Mouse (Mus musculus): ENCODE measurements around the gene Minos1. TPM values are rescaled to one million over a fixed set of nuclear protein-coding genes. Genes with fewer than 3 reads are reported as not detected.

Gene Minos1
- polyA plus RNA-seq, 1 experiment from 2014 or later: 419 TPM

DNA sequence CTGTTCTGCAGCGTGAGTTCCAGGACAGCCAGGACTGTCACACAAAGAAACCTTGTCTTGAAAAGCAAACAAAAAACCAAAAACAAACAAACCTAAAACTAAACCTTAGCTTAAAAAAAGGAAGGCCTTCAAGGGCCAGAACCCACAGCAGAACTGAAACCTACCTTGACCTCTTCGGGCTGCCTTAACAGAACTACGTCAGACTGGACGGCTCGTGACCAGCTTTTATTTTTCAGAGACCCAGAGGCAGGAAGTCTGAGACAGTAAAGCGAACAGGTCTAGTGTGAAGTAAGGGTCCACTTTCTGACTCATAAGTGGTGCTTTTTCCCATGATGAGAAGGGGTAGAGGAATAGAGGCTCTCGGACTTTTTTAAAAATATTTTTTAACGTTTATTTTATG, 35.3 kb upstream of the Minos1 start:
- no peak for ATAC-seq
- H3K4me1 ChIP-seq (replicated peaks): no peaks in the 10 kb centered on the region
- no peak overlapping the region for H3K4me3 ChIP-seq (replicated peaks)
- H3K36me3 ChIP-seq: no peaks in the 10 kb centered on the region
- no peaks in the 10 kb centered on the region for H3K27me3 ChIP-seq
- no peak overlapping the region for H3K4me2 ChIP-seq (replicated peaks)
- WGBS: 87% methylated on average over 8 of the region's 8 CpGs
- H3K9me3 ChIP-seq: no peaks in the 10 kb centered on the region
- H3K27ac ChIP-seq: no peak overlapping the region
- no peak overlapping the region for H3K9ac ChIP-seq (replicated peaks)

DNA sequence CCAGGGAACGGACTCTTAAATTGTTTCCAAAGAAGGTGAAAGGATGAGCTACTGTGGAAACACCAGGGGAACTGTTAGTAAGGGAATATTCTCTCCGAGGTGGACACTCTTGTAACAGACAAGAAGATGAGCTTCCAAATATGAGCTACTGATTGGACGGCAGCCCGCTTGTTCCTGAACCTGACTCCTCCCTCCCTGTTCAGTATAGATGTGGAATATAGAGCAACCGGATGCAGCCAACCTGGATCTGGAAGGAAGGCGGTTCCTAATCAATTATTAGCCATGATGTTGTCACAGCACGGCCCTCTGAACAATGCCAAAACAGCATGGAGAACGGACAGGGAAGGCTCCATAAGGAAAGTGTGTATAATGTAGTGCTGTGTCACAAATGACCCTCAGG, 34.3 kb upstream of the Minos1 start:
- Histone ChIP-seq H3K9ac (replicated peaks) (no peak overlapping the region), H3K27ac (no peak overlapping the region), H3K4me2 (replicated peaks) (no peak overlapping the region), H3K4me1 (replicated peaks) (no peaks in the 10 kb centered on the region), H3K27me3 (no peaks in the 10 kb centered on the region), H3K36me3 (no peaks in the 10 kb centered on the region), H3K9me3 (no peaks in the 10 kb centered on the region), H3K4me3 (replicated peaks) (no peak overlapping the region)
- no peak for ATAC-seq
- WGBS: 90% methylated on average over 8 of the region's 8 CpGs

- Histone ChIP-seq H3K36me3 (no peaks in the 10 kb centered on the region), H3K4me3 (replicated peaks) (no peak overlapping the region), H3K4me2 (replicated peaks) (no peak overlapping the region), H3K9ac (replicated peaks) (no peak overlapping the region), H3K9me3 (no peaks in the 10 kb centered on the region), H3K27me3 (no peaks in the 10 kb centered on the region), H3K4me1 (replicated peaks) (no peaks in the 10 kb centered on the region), H3K27ac (no peak overlapping the region)
- WGBS: 88% methylated on average over 6 of the region's 6 CpGs
- no peak for ATAC-seq
Measured at GRCm38 (mm10) chr4:139164082-139164481, 33.2 kb upstream of the Minos1 start.

DNA sequence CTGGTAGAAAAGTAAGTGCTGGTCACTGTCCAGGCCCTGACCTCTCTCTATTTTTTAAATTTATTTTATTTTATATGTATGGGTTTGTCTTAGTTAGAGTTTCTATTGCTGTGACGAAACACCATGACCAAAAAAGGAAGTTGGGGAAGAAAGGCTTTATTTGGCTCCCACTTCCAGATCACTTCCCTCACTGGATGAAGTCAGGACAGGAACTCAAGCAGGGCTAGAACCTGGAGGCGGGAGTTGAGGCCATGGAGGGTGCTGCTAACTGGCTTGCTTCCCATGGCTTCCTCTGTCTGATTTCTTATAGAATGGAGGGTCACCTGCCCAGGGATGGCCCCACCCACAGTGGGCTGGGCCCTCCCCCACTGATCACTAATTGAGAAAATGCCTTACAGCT, 30.2 kb upstream of the Minos1 start:
- 71% methylated on average over 2 of the region's 2 CpGs for WGBS
- H3K9me3 ChIP-seq: no peaks in the 10 kb centered on the region
- H3K4me2 ChIP-seq (replicated peaks): no peak overlapping the region
- no peak overlapping the region for H3K9ac ChIP-seq (replicated peaks)
- H3K36me3 ChIP-seq: no peaks in the 10 kb centered on the region
- no peak overlapping the region for H3K27ac ChIP-seq
- no peaks in the 10 kb centered on the region for H3K27me3 ChIP-seq
- no peaks in the 10 kb centered on the region for H3K4me1 ChIP-seq (replicated peaks)
- no peak overlapping the region for H3K4me3 ChIP-seq (replicated peaks)
- ATAC-seq: no peak

GRCm38 (mm10) chr4:139158350-139158749, 27.4 kb upstream of the Minos1 start:
- no peak for ATAC-seq
- Histone ChIP-seq H3K4me3 (replicated peaks) (no peak overlapping the region), H3K9ac (replicated peaks) (no peak overlapping the region), H3K27ac (no peak overlapping the region), H3K36me3 (no peaks in the 10 kb centered on the region), H3K9me3 (no peaks in the 10 kb centered on the region), H3K4me1 (replicated peaks) (no peaks in the 10 kb centered on the region), H3K4me2 (replicated peaks) (no peak overlapping the region), H3K27me3 (no peaks in the 10 kb centered on the region)
- 91% methylated on average over 14 of the region's 14 CpGs for WGBS

DNA sequence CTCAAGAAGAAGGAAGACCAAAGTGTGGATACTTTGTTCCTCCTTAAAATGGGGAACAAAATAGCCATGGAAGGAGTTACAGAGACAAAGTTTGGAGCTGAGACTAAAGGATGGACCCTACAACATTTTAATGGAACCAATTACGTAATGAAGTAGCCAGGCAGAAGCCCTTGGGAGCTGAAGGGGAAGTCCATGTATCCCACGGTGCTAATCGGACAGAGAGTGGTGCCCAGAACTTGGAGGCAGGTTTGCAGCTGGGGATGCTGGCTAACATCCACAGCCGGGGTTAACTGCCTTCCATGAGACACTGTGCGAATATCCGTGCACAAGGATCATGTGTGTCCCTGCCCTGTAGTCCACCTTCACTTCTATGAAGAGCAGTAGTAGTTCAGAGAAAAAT, 25.6 kb upstream of the Minos1 start:
- no peak overlapping the region for H3K4me3 ChIP-seq (replicated peaks)
- no peak overlapping the region for H3K27ac ChIP-seq
- no peak overlapping the region for H3K4me2 ChIP-seq (replicated peaks)
- H3K9me3 ChIP-seq: no peaks in the 10 kb centered on the region
- H3K4me1 ChIP-seq (replicated peaks): no peaks in the 10 kb centered on the region
- no peak for ATAC-seq
- no peak overlapping the region for H3K9ac ChIP-seq (replicated peaks)
- no peaks in the 10 kb centered on the region for H3K27me3 ChIP-seq
- 84% methylated on average over 6 of the region's 6 CpGs for WGBS
- no peaks in the 10 kb centered on the region for H3K36me3 ChIP-seq

GRCm38 (mm10) chr4:139154576-139155307, 23.8 kb upstream of the Minos1 start:
- no peaks in the 10 kb centered on the region for H3K4me1 ChIP-seq (replicated peaks)
- no peak for ATAC-seq
- no peak overlapping the region for H3K9ac ChIP-seq (replicated peaks)
- no peak overlapping the region for H3K4me2 ChIP-seq (replicated peaks)
- no peaks in the 10 kb centered on the region for H3K27me3 ChIP-seq
- no peak overlapping the region for H3K4me3 ChIP-seq (replicated peaks)
- no peaks in the 10 kb centered on the region for H3K36me3 ChIP-seq
- peaks cover 2% of the 10 kb centered on the region; the same call in 1 of the 2 replicates for H3K9me3 ChIP-seq
- no peak overlapping the region for H3K27ac ChIP-seq
- 83% methylated on average over 20 of the region's 20 CpGs for WGBS

DNA sequence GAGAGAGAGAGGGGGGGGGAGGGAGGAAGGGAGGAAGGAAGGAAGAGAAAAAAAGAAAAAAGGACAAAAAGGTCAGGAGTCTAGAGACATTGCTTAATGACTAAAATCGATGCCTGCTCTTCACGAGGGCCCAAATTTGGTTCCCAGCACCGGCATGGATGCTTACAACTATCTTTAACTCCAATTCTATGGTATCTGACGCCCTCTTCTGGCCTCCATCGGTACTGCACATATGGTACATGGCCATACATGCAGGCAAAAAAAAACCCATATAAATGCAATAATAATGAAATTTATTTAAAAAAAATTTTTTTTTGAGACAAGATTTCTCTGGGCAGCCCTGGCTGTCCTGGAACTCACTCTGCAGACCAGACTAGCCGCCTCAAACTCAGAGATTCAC, 20.5 kb upstream of the Minos1 start:
- peaks cover 23% of the 10 kb centered on the region for H3K9me3 ChIP-seq
- H3K36me3 ChIP-seq: no peaks in the 10 kb centered on the region
- H3K27ac ChIP-seq: no peak overlapping the region
- H3K4me2 ChIP-seq (replicated peaks): no peak overlapping the region
- H3K4me1 ChIP-seq (replicated peaks): no peaks in the 10 kb centered on the region
- ATAC-seq: no peak
- H3K4me3 ChIP-seq (replicated peaks): no peak overlapping the region
- H3K27me3 ChIP-seq: no peaks in the 10 kb centered on the region
- no peak overlapping the region for H3K9ac ChIP-seq (replicated peaks)
- 68% methylated on average over 6 of the region's 6 CpGs for WGBS

- WGBS: 83% methylated on average over 5 of the region's 5 CpGs
- H3K36me3 ChIP-seq: no peaks in the 10 kb centered on the region
Measured at GRCm38 (mm10) chr4:139146760-139147159, 15.8 kb upstream of the Minos1 start.

GRCm38 (mm10) chr4:139145156-139145555, 14.2 kb upstream of the Minos1 start:
- Histone ChIP-seq H3K9ac (replicated peaks) (no peak overlapping the region), H3K9me3 (peaks cover 21% of the 10 kb centered on the region), H3K27ac (no peak overlapping the region), H3K4me2 (replicated peaks) (no peak overlapping the region), H3K4me3 (replicated peaks) (no peak overlapping the region), H3K4me1 (replicated peaks) (peaks cover 5% of the 10 kb centered on the region; the same call in 1 of the 2 replicates), H3K27me3 (no peaks in the 10 kb centered on the region), H3K36me3 (no peaks in the 10 kb centered on the region)
- no peak for ATAC-seq
- 94% methylated on average over 11 of the region's 11 CpGs for WGBS

More at GRCm38 (mm10) chr4:139146760-139147159, 15.8 kb upstream of the Minos1 start:
- peaks cover 23% of the 10 kb centered on the region for H3K9me3 ChIP-seq
- H3K27me3 ChIP-seq: no peaks in the 10 kb centered on the region
- no peak overlapping the region for H3K27ac ChIP-seq
- H3K4me2 ChIP-seq (replicated peaks): no peak overlapping the region
- H3K4me3 ChIP-seq (replicated peaks): no peak overlapping the region
- no peak overlapping the region for H3K9ac ChIP-seq (replicated peaks)
- peaks cover 5% of the 10 kb centered on the region; the same call in 1 of the 2 replicates for H3K4me1 ChIP-seq (replicated peaks)
- ATAC-seq: no peak

- Histone ChIP-seq H3K4me2 (replicated peaks) (no peak overlapping the region), H3K36me3 (no peaks in the 10 kb centered on the region), H3K9ac (replicated peaks) (no peak overlapping the region), H3K4me1 (replicated peaks) (peaks cover 5% of the 10 kb centered on the region; the same call in 1 of the 2 replicates), H3K27ac (no peak overlapping the region), H3K9me3 (peaks cover 19% of the 10 kb centered on the region), H3K4me3 (replicated peaks) (no peak overlapping the region), H3K27me3 (no peaks in the 10 kb centered on the region)
- no peak for ATAC-seq
- 80% methylated on average over 4 of the region's 4 CpGs for WGBS
Measured at GRCm38 (mm10) chr4:139144577-139144976, 13.7 kb upstream of the Minos1 start.

- H3K4me3 ChIP-seq (replicated peaks): no peak overlapping the region
- peaks cover 5% of the 10 kb centered on the region; the same call in 1 of the 2 replicates for H3K4me1 ChIP-seq (replicated peaks)
Measured at GRCm38 (mm10) chr4:139142985-139143384, 12.1 kb upstream of the Minos1 start.

DNA sequence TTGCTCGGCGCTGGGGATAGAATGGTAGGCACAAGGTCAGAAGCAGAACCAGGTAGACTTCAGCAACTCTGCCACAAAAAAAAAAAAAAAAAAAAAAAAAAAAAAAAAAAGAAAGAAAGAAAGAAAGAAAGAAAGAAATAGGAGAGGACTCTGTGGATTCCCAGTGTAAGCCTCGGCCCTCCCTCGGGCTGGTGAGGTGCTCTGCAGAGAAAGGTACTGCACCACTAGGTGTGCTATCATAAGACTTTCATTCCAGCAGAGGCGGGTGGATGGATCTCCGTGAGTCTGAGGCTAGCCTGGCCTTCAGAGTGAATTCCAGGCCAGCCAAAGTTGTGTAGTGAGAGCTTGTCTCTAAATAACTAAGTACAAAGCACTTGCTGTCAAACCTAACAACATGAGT, 10.9 kb upstream of the Minos1 start:
- 73% methylated on average over 6 of the region's 6 CpGs for WGBS

More at GRCm38 (mm10) chr4:139142985-139143384, 12.1 kb upstream of the Minos1 start:
- WGBS: 24% methylated on average over 9 of the region's 9 CpGs
- Histone ChIP-seq H3K9ac (replicated peaks) (no peak overlapping the region), H3K9me3 (peaks cover 7% of the 10 kb centered on the region), H3K4me2 (replicated peaks) (peak overlapping the region; percentile 32; the same call in 1 of the 2 replicates), H3K27ac (peak overlapping the region; percentile 44; the same call in 1 of the 2 replicates), H3K27me3 (no peaks in the 10 kb centered on the region), H3K36me3 (no peaks in the 10 kb centered on the region)
- ATAC-seq: no peak

More for the DNA sequence above, 10.9 kb upstream of the Minos1 start:
- no peak for ATAC-seq
- Histone ChIP-seq H3K4me1 (replicated peaks) (peaks cover 5% of the 10 kb centered on the region; the same call in 1 of the 2 replicates), H3K4me3 (replicated peaks) (no peak overlapping the region), H3K27ac (no peak overlapping the region), H3K9ac (replicated peaks) (no peak overlapping the region), H3K36me3 (no peaks in the 10 kb centered on the region), H3K27me3 (no peaks in the 10 kb centered on the region), H3K4me2 (replicated peaks) (no peak overlapping the region), H3K9me3 (no peaks in the 10 kb centered on the region)
